Mouse (Mus musculus): ENCODE data around the gene Ankrd22. TPM values are rescaled to one million over a fixed set of nuclear protein-coding genes. Genes with fewer than 3 reads are reported as not detected.

Gene Ankrd22
- not detected in 2 replicates for polyA plus RNA-seq (2012; ENCODE audit: low replicate concordance)

DNA sequence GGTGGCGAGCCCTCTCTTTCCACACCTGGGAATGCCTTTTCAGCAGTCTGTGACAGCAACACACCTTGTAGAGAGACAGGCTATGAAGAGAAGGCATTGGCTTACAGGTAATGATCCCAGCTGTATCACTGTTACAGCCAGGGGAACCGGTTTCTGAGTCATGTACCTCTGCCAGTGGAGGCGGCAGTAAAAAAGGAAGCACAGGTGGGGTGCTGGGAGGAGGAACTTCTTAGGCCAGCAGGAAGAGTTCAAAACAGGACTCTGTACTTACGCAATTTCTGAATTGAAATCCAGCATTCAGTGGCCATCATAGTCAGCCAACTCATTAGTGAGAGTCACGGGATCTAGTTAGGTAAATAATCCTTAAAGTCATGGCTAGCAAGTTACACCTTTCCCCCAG is at the start of gene Ankrd22:
TSS of gene Ankrd22 (minus strand) at position 163 of the 400 bp plus-strand sequence.

DNA sequence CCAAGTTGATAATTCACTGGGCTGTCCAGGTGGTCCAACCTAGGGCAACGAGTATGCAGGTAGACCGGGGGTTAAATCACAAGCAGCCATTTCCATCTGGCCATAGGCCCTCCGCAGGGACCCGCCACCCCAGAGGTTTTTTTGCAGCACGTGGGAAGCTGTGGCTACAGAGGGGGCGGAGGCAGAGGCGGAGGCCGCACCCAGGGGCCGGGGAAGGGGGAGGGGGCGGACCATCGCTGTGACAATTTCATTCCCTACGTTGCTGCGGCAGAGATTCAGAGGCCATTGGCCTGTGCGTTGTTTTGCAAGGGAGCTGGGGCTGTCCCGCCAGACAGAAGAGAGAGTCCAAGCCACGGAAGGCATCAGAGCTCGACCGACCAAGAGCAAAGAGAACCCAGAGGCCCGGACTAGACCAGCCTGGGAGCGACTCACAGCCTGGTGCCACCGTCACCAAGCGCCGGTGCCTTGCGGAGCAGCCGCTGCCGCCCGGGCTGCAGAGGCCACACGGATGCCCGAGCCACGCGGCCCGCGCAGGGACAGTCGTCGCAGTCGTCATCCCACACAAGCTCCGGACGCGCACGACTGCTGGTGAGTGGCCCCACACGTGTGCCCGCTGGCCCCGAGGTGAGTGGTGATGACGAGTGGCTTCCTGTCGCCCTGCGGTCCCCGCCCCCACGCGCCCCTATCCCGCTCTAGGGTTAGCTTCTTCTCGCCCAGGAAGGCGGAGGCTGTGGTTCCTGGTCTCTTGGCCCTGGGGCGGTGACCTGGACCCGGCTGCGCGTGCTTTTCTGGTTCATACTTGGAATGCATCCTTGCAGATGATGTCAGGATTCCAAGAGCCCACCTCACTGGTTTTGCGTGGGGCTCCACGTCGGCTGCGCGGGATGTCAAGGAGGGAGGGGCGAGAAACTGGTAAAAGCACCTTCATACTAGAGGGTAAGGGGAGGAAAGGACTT is 26.4 kb upstream of the Ankrd22 start, which contains the start of gene Stambpl1:
TSS of gene Stambpl1 (plus strand) at position 222 of the 956 bp plus-strand sequence.

DNA sequence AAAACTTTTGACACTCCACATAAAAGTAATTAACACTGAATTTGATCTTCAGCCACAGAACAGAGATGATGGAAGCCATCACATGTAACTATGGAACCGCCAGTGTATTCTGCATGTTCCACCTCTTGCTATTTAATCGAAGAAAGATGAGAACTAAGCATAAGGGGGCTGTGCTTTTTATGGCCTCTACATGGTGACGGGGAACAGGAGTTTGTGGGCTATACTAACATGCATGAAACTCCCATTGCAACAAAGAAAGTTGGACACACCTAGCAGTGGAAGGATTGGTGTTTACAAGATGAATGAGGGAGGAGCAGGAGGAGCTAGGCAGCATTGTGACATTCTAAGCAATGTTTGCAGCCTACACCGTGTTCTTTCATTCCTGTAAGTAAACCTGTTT is 65.2 kb downstream of the Ankrd22 start, which contains the start of gene Lipm:
TSS of gene Lipm (plus strand) at position 301 of the 400 bp plus-strand sequence.

Other genes with a start within 250 kb of the Ankrd22 start
- gene Lipf, start 204.9 kb downstream of the Ankrd22 start, polyA plus RNA-seq (2012; ENCODE audit: low replicate concordance) = not detected in 2 replicates
- not detected in 2 replicates for gene Lipk, start 157.8 kb downstream of the Ankrd22 start, polyA plus RNA-seq (2012; ENCODE audit: low replicate concordance)
- gene Lipn, start 98.7 kb downstream of the Ankrd22 start, polyA plus RNA-seq (2012; ENCODE audit: low replicate concordance) = not detected in 2 replicates
- 0.06 TPM in 1 of 2 replicates, not detected in the other for gene Lipm, start 65.1 kb downstream of the Ankrd22 start, polyA plus RNA-seq (2012; ENCODE audit: low replicate concordance)
- 1.4 and 2.2 TPM in 2 replicates for gene Stambpl1, start 26.2 kb upstream of the Ankrd22 start, polyA plus RNA-seq (2012; ENCODE audit: low replicate concordance)
- gene Acta2, start 89.5 kb upstream of the Ankrd22 start, polyA plus RNA-seq (2012; ENCODE audit: low replicate concordance) = 0.33 and 0.82 TPM in 2 replicates
- gene Fas, start 124.6 kb upstream of the Ankrd22 start, polyA plus RNA-seq (2012; ENCODE audit: low replicate concordance) = 0.16 TPM in 1 of 2 replicates, not detected in the other

Data from leukemia stem cell, adult 10-12 weeks (primary cell).